Mouse (Mus musculus): ENCODE data around the gene Kifap3. TPM values are rescaled to one million over a fixed set of nuclear protein-coding genes. Genes with fewer than 3 reads are reported as not detected.
"Not testable (repeated sequence)": the region's sequence is repeated elsewhere in the genome, so short reads cannot be mapped to it uniquely, and the experiment has no call there.

The Kifap3 gene
- 147 and 155 TPM in 2 replicates for polyA plus RNA-seq (2015; fragmentation: Nextera tagmentation; extraction: Ambion mirVana)

DNA sequence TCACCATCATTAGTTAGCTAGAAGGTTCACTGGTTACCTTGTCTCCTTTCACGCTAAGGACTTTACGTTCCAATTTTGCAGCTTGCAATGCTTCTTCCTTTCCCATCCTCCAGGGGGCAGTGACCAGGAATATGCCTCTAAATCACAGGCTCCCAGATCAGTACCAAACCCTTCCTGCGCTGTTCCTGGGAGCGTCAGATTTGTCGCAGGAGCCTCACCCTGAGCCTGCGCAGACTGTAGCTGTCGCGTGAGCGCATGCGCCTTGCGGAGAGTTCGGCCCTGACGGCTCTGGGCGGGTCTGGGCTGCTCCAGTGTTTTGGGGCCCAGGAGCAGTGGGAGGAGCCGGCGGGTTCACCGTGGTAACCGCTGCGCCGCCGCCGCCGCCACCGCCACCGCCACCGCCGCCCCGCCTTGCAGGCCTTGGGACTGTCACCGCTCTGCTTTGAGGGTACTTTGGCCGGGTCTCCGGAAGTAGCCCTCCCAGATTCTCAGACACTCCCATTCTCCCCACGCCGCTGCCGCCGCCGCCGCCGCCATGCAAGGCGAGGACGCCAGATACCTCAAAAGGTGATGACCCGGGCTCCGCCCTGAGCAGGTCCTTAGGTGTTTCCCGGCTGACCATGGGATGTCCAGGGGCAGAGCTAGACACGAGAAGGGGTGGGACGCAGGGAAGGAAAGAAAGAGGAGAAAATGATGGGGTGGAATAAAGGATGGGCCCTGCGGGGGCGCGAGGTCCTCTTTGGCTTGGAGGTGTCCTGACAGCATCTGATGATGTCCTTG lies at the start of gene Kifap3:
Gene Kifap3 (plus strand): TSS at position 248 of the 780 bp plus-strand sequence.
- whole genome bisulfite sequencing, result under 1% methylated on average over 48 of the region's 48 CpGs
- peak; percentile 100 for ATAC-seq
- Histone ChIP-seq H3K4me1 (ENCODE audit: control insufficient read depth, insufficient read depth, low read length) (no peaks in the 10 kb centered on the region), H3K9me3 (replicated peaks; ENCODE audit: control insufficient read depth, low read length, poor library complexity, severe bottlenecking) (peaks cover 8% of the 10 kb centered on the region), H3K36me3 (ENCODE audit: control insufficient read depth, insufficient read depth, low read length) (peaks cover 6% of the 10 kb centered on the region), H3K9ac (ENCODE audit: low read depth, low read length) (peak within 1 kb of the TSS; percentile 95), H3K4me2 (ENCODE audit: low read length) (peak within 1 kb of the TSS; percentile 57), H3K27ac (ENCODE audit: low read length) (peak within 1 kb of the TSS; percentile 90), H3K4me3 (ENCODE audit: low read depth, low read length) (peak within 1 kb of the TSS; percentile 93), H3K27me3 (ENCODE audit: control insufficient read depth, insufficient read depth, low read depth, low read length) (no peaks in the 10 kb centered on the region)

DNA sequence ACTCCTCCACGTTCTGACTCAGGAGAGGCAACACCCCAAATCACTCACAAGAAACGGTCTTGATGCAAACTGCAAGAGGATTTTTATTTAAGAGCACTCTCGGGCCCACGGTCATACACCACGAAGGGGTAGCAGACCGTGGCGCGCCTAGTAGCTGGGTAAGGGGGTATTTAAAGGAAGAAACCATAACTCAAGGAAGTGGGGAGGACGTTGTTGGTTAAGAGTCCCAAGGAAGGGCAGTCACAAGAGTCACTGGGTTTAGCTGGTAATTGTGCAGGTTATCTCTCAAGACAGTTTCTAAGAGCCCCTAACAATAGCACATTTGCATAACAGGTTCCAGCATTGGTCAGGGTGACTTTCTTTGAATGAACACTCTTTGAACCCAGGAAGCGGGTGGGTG lies 48.2 kb upstream of the Kifap3 start:
- WGBS, result 95% methylated on average over 10 of the region's 10 CpGs
- not testable (repeated sequence) for H3K4me2 ChIP-seq (ENCODE audit: low read length); H3K27ac ChIP-seq (ENCODE audit: low read length); H3K9ac ChIP-seq (ENCODE audit: low read depth, low read length); H3K36me3 ChIP-seq (ENCODE audit: control insufficient read depth, insufficient read depth, low read length); H3K4me3 ChIP-seq (ENCODE audit: low read depth, low read length); H3K4me1 ChIP-seq (ENCODE audit: control insufficient read depth, insufficient read depth, low read length); H3K9me3 ChIP-seq (replicated peaks; ENCODE audit: control insufficient read depth, low read length, poor library complexity, severe bottlenecking); ATAC-seq; H3K27me3 ChIP-seq (ENCODE audit: control insufficient read depth, insufficient read depth, low read depth, low read length)

GRCm38 (mm10) chr1:163736441-163737238 lies 42.7 kb upstream of the Kifap3 start:
- Histone ChIP-seq H3K4me2 (ENCODE audit: low read length) (no peak overlapping the region), H3K27ac (ENCODE audit: low read length) (no peak overlapping the region), H3K4me3 (ENCODE audit: low read depth, low read length) (no peak overlapping the region), H3K9ac (ENCODE audit: low read depth, low read length) (no peak overlapping the region), H3K9me3 (replicated peaks; ENCODE audit: control insufficient read depth, low read length, poor library complexity, severe bottlenecking) (no peaks in the 10 kb centered on the region), H3K36me3 (ENCODE audit: control insufficient read depth, insufficient read depth, low read length) (no peaks in the 10 kb centered on the region), H3K27me3 (ENCODE audit: control insufficient read depth, insufficient read depth, low read depth, low read length) (no peaks in the 10 kb centered on the region), H3K4me1 (ENCODE audit: control insufficient read depth, insufficient read depth, low read length) (no peaks in the 10 kb centered on the region)
- no peak for ATAC-seq
- 74% methylated on average over 10 of the region's 10 CpGs for WGBS

GRCm38 (mm10) chr1:163737239-163737533 lies 42.2 kb upstream of the Kifap3 start:
- WGBS, result 78% methylated on average over 1 of the region's 1 CpGs
- H3K4me2 ChIP-seq (ENCODE audit: low read length), result no peak overlapping the region

DNA sequence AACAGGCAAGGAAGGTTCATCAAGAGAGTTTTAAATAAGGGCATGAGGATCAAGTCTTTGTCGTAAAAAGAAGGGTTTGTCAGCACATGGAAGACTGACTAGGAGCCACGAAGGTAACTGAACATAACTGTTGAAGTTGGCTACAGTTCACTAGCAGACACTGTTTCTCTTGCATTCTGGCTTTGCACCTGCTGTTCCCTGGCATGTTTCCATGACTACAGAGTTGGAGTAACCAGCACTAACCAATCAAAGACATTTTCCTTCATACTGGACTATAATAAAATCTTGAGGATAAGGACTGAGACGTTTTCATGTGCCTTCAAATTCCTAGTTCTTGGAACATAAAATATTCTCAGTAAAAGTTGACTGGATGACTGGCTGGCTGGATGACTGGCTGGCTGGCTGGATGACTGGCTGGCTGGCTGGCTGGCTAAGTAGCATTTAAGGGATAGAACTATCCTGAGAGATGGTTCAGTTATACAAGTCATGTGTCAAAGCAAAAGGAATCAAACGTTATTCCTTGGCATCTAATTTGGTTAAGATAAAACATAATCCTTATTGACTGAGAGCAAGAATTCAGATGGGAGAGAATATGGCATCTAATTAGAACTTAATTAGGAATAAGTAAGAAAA lies 27.9 kb upstream of the Kifap3 start:
- H3K9me3 ChIP-seq (replicated peaks; ENCODE audit: control insufficient read depth, low read length, poor library complexity, severe bottlenecking), result no peaks in the 10 kb centered on the region
- H3K27me3 ChIP-seq (ENCODE audit: control insufficient read depth, insufficient read depth, low read depth, low read length), result no peaks in the 10 kb centered on the region
- 56% methylated on average over 4 of the region's 4 CpGs for WGBS
- H3K4me2 ChIP-seq (ENCODE audit: low read length), result no peak overlapping the region
- no peaks in the 10 kb centered on the region for H3K4me1 ChIP-seq (ENCODE audit: control insufficient read depth, insufficient read depth, low read length)
- ATAC-seq, result no peak
- H3K36me3 ChIP-seq (ENCODE audit: control insufficient read depth, insufficient read depth, low read length), result no peaks in the 10 kb centered on the region
- H3K27ac ChIP-seq (ENCODE audit: low read length), result no peak overlapping the region
- H3K9ac ChIP-seq (ENCODE audit: low read depth, low read length), result no peak overlapping the region
- no peak overlapping the region for H3K4me3 ChIP-seq (ENCODE audit: low read depth, low read length)

More at GRCm38 (mm10) chr1:163737239-163737533, 42.2 kb upstream of the Kifap3 start:
- Histone ChIP-seq H3K4me3 (ENCODE audit: low read depth, low read length) (no peak overlapping the region), H3K9me3 (replicated peaks; ENCODE audit: control insufficient read depth, low read length, poor library complexity, severe bottlenecking) (no peaks in the 10 kb centered on the region), H3K9ac (ENCODE audit: low read depth, low read length) (no peak overlapping the region), H3K27me3 (ENCODE audit: control insufficient read depth, insufficient read depth, low read depth, low read length) (no peaks in the 10 kb centered on the region), H3K4me1 (ENCODE audit: control insufficient read depth, insufficient read depth, low read length) (no peaks in the 10 kb centered on the region), H3K36me3 (ENCODE audit: control insufficient read depth, insufficient read depth, low read length) (no peaks in the 10 kb centered on the region), H3K27ac (ENCODE audit: low read length) (no peak overlapping the region)
- ATAC-seq, result no peak

DNA sequence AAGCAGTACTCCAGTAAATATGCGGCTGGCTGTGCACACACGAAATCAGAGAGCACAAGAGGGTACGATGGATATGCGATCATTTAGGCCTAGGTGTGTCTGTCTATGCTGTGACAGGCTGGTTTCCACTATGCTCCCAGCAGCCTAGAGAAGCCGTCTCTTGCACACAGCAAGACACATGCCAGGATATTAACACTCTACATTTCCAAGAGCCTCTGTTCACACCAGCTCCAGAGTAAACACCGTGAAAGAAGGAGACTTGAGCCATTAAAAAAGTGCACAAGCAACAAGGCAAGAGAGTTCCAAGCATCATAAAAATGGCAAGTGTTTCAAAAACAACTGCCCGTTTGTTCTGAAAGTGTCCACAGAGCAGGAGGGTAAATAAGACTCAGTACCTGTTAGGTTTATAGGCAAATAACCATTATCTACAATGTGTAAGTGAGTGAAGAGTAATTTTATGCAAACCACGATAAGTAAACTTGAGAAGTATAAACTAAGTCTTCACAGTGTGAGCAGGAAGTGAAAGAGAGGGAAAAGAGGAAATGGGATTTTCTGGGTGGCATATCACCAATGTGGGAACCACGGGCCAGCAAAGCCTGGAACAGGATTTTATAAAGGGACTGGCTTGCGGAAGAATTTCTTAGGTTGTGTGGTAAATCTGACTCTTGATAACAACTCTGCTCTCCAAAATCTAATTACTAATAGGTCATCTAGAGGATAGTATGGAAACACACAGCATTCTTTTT lies 21.7 kb upstream of the Kifap3 start:
- Histone ChIP-seq H3K4me1 (ENCODE audit: control insufficient read depth, insufficient read depth, low read length) (no peaks in the 10 kb centered on the region), H3K27ac (ENCODE audit: low read length) (no peak overlapping the region), H3K4me2 (ENCODE audit: low read length) (no peak overlapping the region), H3K9me3 (replicated peaks; ENCODE audit: control insufficient read depth, low read length, poor library complexity, severe bottlenecking) (no peaks in the 10 kb centered on the region), H3K4me3 (ENCODE audit: low read depth, low read length) (no peak overlapping the region), H3K27me3 (ENCODE audit: control insufficient read depth, insufficient read depth, low read depth, low read length) (no peaks in the 10 kb centered on the region), H3K36me3 (ENCODE audit: control insufficient read depth, insufficient read depth, low read length) (no peaks in the 10 kb centered on the region), H3K9ac (ENCODE audit: low read depth, low read length) (no peak overlapping the region)
- ATAC-seq, result no peak
- WGBS, result 89% methylated on average over 10 of the region's 10 CpGs

DNA sequence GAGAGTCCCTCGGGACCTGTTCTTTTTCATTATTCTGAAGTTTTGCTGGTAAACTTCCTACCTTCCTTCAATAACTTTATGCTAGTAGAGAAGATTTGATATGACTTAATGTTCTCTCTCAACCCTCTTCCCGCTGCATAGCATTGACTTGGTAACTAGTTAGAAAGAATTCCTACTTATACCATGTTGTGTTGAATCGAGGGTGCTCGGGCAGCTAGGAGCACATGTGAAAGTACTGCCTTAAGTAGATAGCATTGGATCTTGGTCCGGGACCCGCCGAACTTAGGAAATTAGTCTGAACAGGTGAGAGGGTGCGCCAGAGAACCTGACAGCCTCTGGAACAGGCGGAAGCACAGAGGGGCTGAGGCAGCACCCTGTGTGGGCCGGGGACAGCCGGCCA lies 4.2 kb downstream of the Kifap3 start:
- H3K27me3 ChIP-seq (ENCODE audit: control insufficient read depth, insufficient read depth, low read depth, low read length); H3K36me3 ChIP-seq (ENCODE audit: control insufficient read depth, insufficient read depth, low read length); H3K27ac ChIP-seq (ENCODE audit: low read length); H3K4me1 ChIP-seq (ENCODE audit: control insufficient read depth, insufficient read depth, low read length); H3K9me3 ChIP-seq (replicated peaks; ENCODE audit: control insufficient read depth, low read length, poor library complexity, severe bottlenecking); H3K4me3 ChIP-seq (ENCODE audit: low read depth, low read length); H3K4me2 ChIP-seq (ENCODE audit: low read length); H3K9ac ChIP-seq (ENCODE audit: low read depth, low read length); ATAC-seq: not testable (repeated sequence)
- WGBS, result 98% methylated on average over 8 of the region's 11 CpGs

GRCm38 (mm10) chr1:163821365-163821764 lies 42.0 kb downstream of the Kifap3 start:
- Histone ChIP-seq H3K36me3 (ENCODE audit: control insufficient read depth, insufficient read depth, low read length) (peaks cover 2% of the 10 kb centered on the region; the same call in 1 of the 2 replicates), H3K27me3 (ENCODE audit: control insufficient read depth, insufficient read depth, low read depth, low read length) (no peaks in the 10 kb centered on the region), H3K4me2 (ENCODE audit: low read length) (no peak overlapping the region), H3K27ac (ENCODE audit: low read length) (no peak overlapping the region), H3K9me3 (replicated peaks; ENCODE audit: control insufficient read depth, low read length, poor library complexity, severe bottlenecking) (no peaks in the 10 kb centered on the region), H3K4me1 (ENCODE audit: control insufficient read depth, insufficient read depth, low read length) (no peaks in the 10 kb centered on the region), H3K4me3 (ENCODE audit: low read depth, low read length) (no peak overlapping the region), H3K9ac (ENCODE audit: low read depth, low read length) (no peak overlapping the region)
- no peak for ATAC-seq
- 79% methylated on average over 4 of the region's 4 CpGs for WGBS

Measured in midbrain, embryonic 16.5 days (tissue).